Mouse (Mus musculus) forebrain, postnatal 0 days (tissue): Measurements from ENCODE around the gene Rtn1. TPM values are rescaled to one million over a fixed set of nuclear protein-coding genes. Genes with fewer than 3 reads are reported as not detected.

Source experiments
- ATAC-seq: fragments of 200-750 bp; cut with Nextera tagmentation; 2 replicates; pipeline ENCODE4 v1.8.0; 2017; ENCODE audit warnings: mild to moderate bottlenecking, moderate library complexity
- DNase-seq: peaks from one replicate; pipeline ENCODE4 v3.0.0-alpha.2; 2015
- H3K27ac ChIP-seq: fragments of 300-500 bp; sonication (generic); 2 replicates; pipeline ENCODE4 v1.5.1; 2014; ENCODE audit warnings: low read depth, mild to moderate bottlenecking, antibody characterized with exemption, low read length, moderate library complexity, mixed read lengths
- H3K27me3 ChIP-seq: fragments of 300-500 bp; sonication (generic); 2 replicates; pipeline ENCODE4 v1.6.1; 2014; ENCODE audit warnings: mild to moderate bottlenecking, low read length, mixed read lengths; ENCODE audit not compliant: insufficient read depth
- H3K36me3 ChIP-seq: fragments of 300-500 bp; sonication (generic); 2 replicates; pipeline ENCODE4 v1.6.1; 2014; ENCODE audit warnings: mild to moderate bottlenecking, moderate library complexity; ENCODE audit not compliant: insufficient read depth
- H3K4me1 ChIP-seq: fragments of 300-500 bp; sonication (generic); 2 replicates; pipeline ENCODE4 v1.6.1; 2014; ENCODE audit warnings: antibody characterized with exemption; ENCODE audit not compliant: insufficient read depth
- H3K4me2 ChIP-seq: fragments of 300-500 bp; sonication (generic); 2 replicates; pipeline ENCODE4 v1.6.1; 2014; ENCODE audit warnings: low read depth, mild to moderate bottlenecking, moderate library complexity
- H3K4me3 ChIP-seq: fragments of 300-500 bp; sonication (generic); 2 replicates; pipeline ENCODE4 v1.5.1; 2014; ENCODE audit warnings: low read depth, low read length, mixed read lengths
- H3K9ac ChIP-seq: fragments of 300-500 bp; sonication (generic); 2 replicates; pipeline ENCODE4 v1.6.1; 2014; ENCODE audit warnings: mild to moderate bottlenecking
- H3K9me3 ChIP-seq: fragments of 300-500 bp; sonication (generic); 2 replicates; pipeline ENCODE4 v1.6.1; 2016; ENCODE audit warnings: low read length
- CTCF ChIP-seq: sonication (generic); IDR thresholded peaks from 2 replicates; pipeline ENCODE4 v1.5.1; 2016; ENCODE audit warnings: antibody characterized with exemption, control low read depth, low read depth
- WGBS: fragments of 180-500 bp; shearing (Covaris S2); extraction: QIAGEN DNeasy Blood & Tissue Kit; methylation state at CpG from one replicate; pipeline ENCODE4 v1.1.7; 2014; 5-methylcytosine and 5-hydroxymethylcytosine counted together
- polyA plus RNA-seq: library from polyadenylated mRNA; unstranded; fragments of >200 nt; fragmentation: Nextera tagmentation; extraction: Ambion mirVana; gene quantifications from 2 replicates; pipeline ENCODE4 v1.2.1, GENCODE M21; 2015
- total RNA-seq: library from RNA; depleted of rRNA; stranded (reverse); fragments of >200 nt; gene quantifications from 2 replicates; pipeline ENCODE4 v1.2.3, GENCODE M21; 2014

Rtn1 gene
- total and polyA plus RNA-seq, 2 experiments from 2014 or later: 1,411 to 3,605 TPM

- H3K27me3 ChIP-seq: no peaks in the 10 kb centered on the region
- no peaks in the 10 kb centered on the region for H3K36me3 ChIP-seq
- H3K4me3 ChIP-seq: no peak overlapping the region
- peak overlapping the region; percentile 76 for H3K27ac ChIP-seq
- DNase-seq (peak; percentile 70), ATAC-seq (peak; percentile 47)
- no peaks in the 10 kb centered on the region for H3K9me3 ChIP-seq
- peak overlapping the region; percentile 24; the same call in 1 of the 2 replicates for H3K4me2 ChIP-seq
- H3K9ac ChIP-seq: no peak overlapping the region
- H3K4me1 ChIP-seq: peaks cover 15% of the 10 kb centered on the region
- WGBS: 13% methylated on average over 11 of the region's 11 CpGs
- no peak for TF ChIP-seq CTCF
Measured at GRCm38 (mm10) chr12:72374823-72375225, 34.0 kb downstream of the Rtn1 start.

DNA sequence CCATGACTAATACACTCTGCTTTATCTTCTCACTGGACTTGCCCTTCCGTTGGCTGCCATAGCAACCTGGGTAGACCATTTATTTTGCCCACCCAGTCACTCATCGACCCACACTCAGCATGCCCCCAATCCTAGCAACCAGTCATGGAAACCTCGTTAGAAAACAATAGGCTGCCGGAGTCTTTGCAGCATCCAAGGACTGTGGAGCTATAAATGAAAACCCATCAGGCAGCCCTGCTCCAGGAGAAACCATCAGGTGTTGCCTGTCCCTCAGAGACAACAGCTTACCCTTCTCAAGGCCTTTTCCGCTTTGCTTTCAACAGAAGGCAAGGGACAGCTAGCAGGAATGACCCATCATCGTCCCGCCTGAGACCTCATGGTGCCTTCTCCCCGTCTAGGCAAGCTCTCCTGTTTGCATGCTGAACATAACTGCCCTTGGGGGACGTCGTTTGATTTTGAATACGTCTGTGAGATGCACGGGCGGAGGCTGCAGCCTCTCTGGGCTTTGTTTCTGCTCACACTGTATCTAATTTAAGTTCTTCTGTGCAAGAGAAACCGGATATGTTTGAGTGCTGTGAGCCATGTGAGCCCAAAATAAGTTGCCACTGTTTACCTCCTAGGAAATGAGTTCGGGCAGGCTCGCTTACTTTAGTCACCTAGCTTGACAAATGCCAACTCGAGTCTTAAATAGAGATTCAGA lies 34.8 kb downstream of the Rtn1 start:
- Histone ChIP-seq H3K4me3 (no peak overlapping the region), H3K9ac (peak overlapping the region; percentile 25; the same call in 1 of the 2 replicates), H3K36me3 (no peaks in the 10 kb centered on the region), H3K27me3 (no peaks in the 10 kb centered on the region), H3K4me2 (0 out of 2 replicates have a peak overlapping the region, but pooled peaks have one; percentile 17), H3K9me3 (no peaks in the 10 kb centered on the region), H3K27ac (peak overlapping the region; percentile 76), H3K4me1 (peaks cover 15% of the 10 kb centered on the region)
- no peak for TF ChIP-seq CTCF
- WGBS: 22% methylated on average over 17 of the region's 17 CpGs
- DNase-seq (peak; percentile 57), ATAC-seq (peak; percentile 89)

GRCm38 (mm10) chr12:72370081-72370480 lies 38.8 kb downstream of the Rtn1 start:
- Histone ChIP-seq H3K27me3 (no peaks in the 10 kb centered on the region), H3K27ac (no peak overlapping the region), H3K36me3 (no peaks in the 10 kb centered on the region), H3K9me3 (no peaks in the 10 kb centered on the region), H3K4me2 (no peak overlapping the region), H3K4me3 (no peak overlapping the region), H3K9ac (no peak overlapping the region), H3K4me1 (peaks cover 17% of the 10 kb centered on the region)
- WGBS: 73% methylated on average over 5 of the region's 5 CpGs
- DNase-seq (no peak), ATAC-seq (no peak)
- no peak for TF ChIP-seq CTCF

GRCm38 (mm10) chr12:72366763-72367162 lies 42.1 kb downstream of the Rtn1 start:
- Histone ChIP-seq H3K4me1 (peaks cover 4% of the 10 kb centered on the region; the same call in 1 of the 2 replicates), H3K4me3 (no peak overlapping the region), H3K4me2 (no peak overlapping the region), H3K27me3 (no peaks in the 10 kb centered on the region), H3K9ac (no peak overlapping the region), H3K9me3 (no peaks in the 10 kb centered on the region), H3K36me3 (no peaks in the 10 kb centered on the region), H3K27ac (no peak overlapping the region)
- WGBS: 39% methylated on average over 3 of the region's 3 CpGs
- no peak for ATAC-seq
- TF ChIP-seq CTCF: no peak
- no peak for DNase-seq

DNA sequence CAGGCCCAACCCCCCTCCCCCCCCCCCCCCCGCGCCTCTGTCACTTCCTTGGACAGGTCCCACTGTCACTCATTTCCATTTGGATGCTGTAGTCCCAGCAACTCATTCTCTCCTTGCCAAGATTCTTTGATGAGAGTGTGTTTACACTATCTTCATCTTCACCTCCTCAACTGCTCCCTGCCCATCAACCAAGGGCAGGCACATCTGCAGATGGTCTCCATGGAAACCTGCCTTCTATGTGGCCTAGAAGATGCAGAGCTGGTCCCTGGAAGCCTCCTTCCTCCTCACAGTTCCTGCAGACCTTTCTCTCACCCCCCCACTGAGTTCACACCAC lies 42.8 kb downstream of the Rtn1 start:
- no peak overlapping the region for H3K4me3 ChIP-seq
- peak overlapping the region; percentile 41; the same call in 1 of the 2 replicates for H3K27ac ChIP-seq
- H3K4me1 ChIP-seq: peaks cover 4% of the 10 kb centered on the region; the same call in 1 of the 2 replicates
- H3K9ac ChIP-seq: no peak overlapping the region
- no peak for TF ChIP-seq CTCF
- ATAC-seq (peak; percentile 32), DNase-seq (no peak)
- H3K9me3 ChIP-seq: no peaks in the 10 kb centered on the region
- no peaks in the 10 kb centered on the region for H3K36me3 ChIP-seq
- H3K27me3 ChIP-seq: no peaks in the 10 kb centered on the region
- no CpG with 5 or more reads among the region's 2 CpGs for WGBS
- no peak overlapping the region for H3K4me2 ChIP-seq

DNA sequence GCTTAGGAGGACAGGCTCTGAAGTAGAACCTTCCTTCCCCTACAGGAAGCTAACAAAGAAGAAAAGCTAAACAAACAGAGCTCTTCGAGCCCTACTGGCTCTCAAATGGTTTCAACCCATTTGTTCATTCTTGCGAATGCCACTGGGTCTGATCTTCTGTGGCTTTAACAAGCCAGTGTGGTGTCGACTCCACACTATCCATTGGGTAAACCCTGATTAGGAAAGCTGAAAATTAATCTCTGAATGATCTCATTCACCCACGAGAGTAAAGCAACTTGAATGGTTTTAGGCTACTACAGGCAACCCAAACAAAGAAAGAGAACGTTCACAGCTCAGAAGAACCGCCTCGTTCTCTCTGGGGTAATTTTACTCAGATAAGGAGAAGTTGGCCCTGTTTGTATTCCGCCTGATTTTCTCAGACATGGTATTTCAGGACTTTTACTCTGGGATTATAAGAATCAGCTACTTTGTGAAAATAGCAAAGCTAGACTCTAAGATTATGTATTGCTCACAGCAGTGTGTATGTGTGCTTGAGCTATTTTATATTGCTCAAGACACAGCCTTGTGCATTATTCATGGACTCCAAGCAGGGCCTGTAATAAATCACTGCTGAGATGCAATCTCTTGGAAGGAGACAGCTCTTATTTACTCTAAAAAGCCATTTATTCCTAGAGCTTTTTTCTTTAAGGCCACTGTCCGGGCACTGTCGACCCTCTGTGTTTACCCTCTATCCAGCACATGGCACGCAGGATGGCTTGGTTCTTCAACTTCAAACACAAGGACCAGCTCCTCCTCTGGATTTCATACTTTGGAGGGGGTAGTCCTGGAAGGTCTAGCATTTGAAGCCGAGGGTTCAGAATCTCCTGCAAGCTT lies 43.4 kb downstream of the Rtn1 start:
- no peak for TF ChIP-seq CTCF
- peak; percentile 69 for ATAC-seq
- WGBS: 33% methylated on average over 12 of the region's 12 CpGs

DNA sequence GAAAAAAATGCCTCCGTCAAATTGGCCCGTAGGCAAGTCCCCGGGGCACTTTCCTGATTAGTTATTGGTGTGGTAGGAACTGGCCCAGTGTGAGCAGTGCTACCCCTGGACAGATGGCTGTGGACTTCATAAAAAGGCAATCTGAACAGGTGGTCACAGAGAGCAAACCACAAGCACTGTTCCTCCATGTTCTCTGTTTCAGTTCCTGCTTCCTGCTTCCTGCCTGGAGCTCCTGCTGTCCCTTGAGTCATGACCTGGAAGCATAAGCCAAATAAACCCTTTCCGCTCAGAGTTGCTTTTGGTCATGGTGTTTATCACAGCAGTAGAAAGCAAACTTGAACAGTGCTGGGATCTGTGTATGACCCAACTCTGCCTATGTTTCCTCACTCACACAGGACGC lies 44.3 kb downstream of the Rtn1 start:
- WGBS: 86% methylated on average over 5 of the region's 5 CpGs
- H3K9me3 ChIP-seq: no peaks in the 10 kb centered on the region
- ATAC-seq (no peak), DNase-seq (no peak)
- H3K27ac ChIP-seq: no peak overlapping the region
- no peak overlapping the region for H3K9ac ChIP-seq
- H3K27me3 ChIP-seq: no peaks in the 10 kb centered on the region
- no peak overlapping the region for H3K4me3 ChIP-seq
- TF ChIP-seq CTCF: no peak
- no peak overlapping the region for H3K4me2 ChIP-seq
- H3K36me3 ChIP-seq: no peaks in the 10 kb centered on the region
- peaks cover 4% of the 10 kb centered on the region; the same call in 1 of the 2 replicates for H3K4me1 ChIP-seq

More for the DNA sequence above, 43.4 kb downstream of the Rtn1 start:
- Histone ChIP-seq H3K4me2 (no peak overlapping the region), H3K27ac (peak overlapping the region; percentile 41; the same call in 1 of the 2 replicates), H3K4me3 (no peak overlapping the region), H3K9ac (no peak overlapping the region), H3K36me3 (no peaks in the 10 kb centered on the region), H3K9me3 (no peaks in the 10 kb centered on the region), H3K27me3 (no peaks in the 10 kb centered on the region), H3K4me1 (peaks cover 4% of the 10 kb centered on the region; the same call in 1 of the 2 replicates)
- DNase-seq: no peak
